Mouse (Mus musculus): ENCODE data around the gene Mid1.
"Not testable (repeated sequence)": the region's sequence is repeated elsewhere in the genome, so short reads cannot be mapped to it uniquely, and the experiment has no call there.

DNA sequence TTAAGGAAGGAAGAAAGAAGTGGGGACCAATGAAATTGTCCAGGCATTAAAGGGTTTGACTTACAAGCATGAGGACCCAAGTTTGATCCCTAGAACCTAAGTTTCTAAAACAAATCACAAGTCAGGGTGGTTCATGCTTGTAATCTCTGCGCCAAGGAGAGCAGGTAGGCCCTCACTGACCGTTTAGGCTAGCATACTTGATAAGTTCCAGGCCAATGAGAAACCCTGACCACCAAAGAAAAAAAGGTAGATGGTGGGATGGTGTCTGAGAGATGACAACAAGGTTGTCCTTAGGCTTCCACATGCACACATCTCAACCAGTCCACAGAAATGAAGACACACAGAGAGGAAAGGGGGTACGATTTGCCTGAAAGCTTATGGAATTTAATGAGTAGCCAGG, 284.8 kb downstream of the Mid1 start:
- TF ChIP-seq EP300 (optimal IDR thresholded peaks at IDR 0.05); CTCF (IDR thresholded peaks at IDR 0.05; ENCODE audit: low read depth): not testable (repeated sequence)

All from stomach, postnatal 0 days (tissue).